Mouse (Mus musculus) kidney, embryonic 15.5 days (tissue): Measurements from ENCODE around the gene Paics. TPM values are rescaled to one million over a fixed set of nuclear protein-coding genes. Genes with fewer than 3 reads are reported as not detected.
A peak's percentile ranks its signal among the peaks of the same experiment; 100 is the strongest.
"Not testable (repeated sequence)": the region's sequence is repeated elsewhere in the genome, so short reads cannot be mapped to it uniquely, and the experiment has no call there.

ENCODE experiments used
- ATAC-seq: fragments of 200-750 bp; cut with Nextera tagmentation; replicated peaks from 2 replicates; pipeline ENCODE4 v1.8.0; 2017; ENCODE audit warnings: moderate TSS enrichment; ENCODE audit not compliant: low FRiP score
- H3K27ac ChIP-seq: fragments of 300-500 bp; sonication (generic); 2 replicates; pipeline ENCODE4 v1.5.1; 2015; ENCODE audit warnings: mild to moderate bottlenecking, inconsistent platforms
- H3K27me3 ChIP-seq: fragments of 300-500 bp; sonication (generic); 2 replicates; pipeline ENCODE4 v1.6.1; 2015; ENCODE audit warnings: inconsistent platforms
- H3K36me3 ChIP-seq: fragments of 300-500 bp; sonication (generic); 2 replicates; pipeline ENCODE4 v1.6.1; 2015; ENCODE audit warnings: inconsistent platforms
- H3K4me1 ChIP-seq: fragments of 300-500 bp; sonication (generic); 2 replicates; pipeline ENCODE4 v1.6.1; 2015; ENCODE audit warnings: inconsistent platforms
- H3K4me2 ChIP-seq: fragments of 300-500 bp; sonication (generic); 2 replicates; pipeline ENCODE4 v1.6.1; 2015; ENCODE audit warnings: moderate library complexity, mild to moderate bottlenecking, inconsistent platforms
- H3K4me3 ChIP-seq: fragments of 300-500 bp; sonication (generic); replicated peaks from 2 replicates; pipeline ENCODE4 v1.5.1; 2015; ENCODE audit warnings: mild to moderate bottlenecking, inconsistent platforms
- H3K9ac ChIP-seq: fragments of 300-500 bp; sonication (generic); 2 replicates; pipeline ENCODE4 v1.6.1; 2015; ENCODE audit warnings: mild to moderate bottlenecking, inconsistent platforms
- H3K9me3 ChIP-seq: fragments of 300-500 bp; sonication (generic); replicated peaks from 2 replicates; pipeline ENCODE4 v1.6.1; 2016; ENCODE audit warnings: inconsistent platforms
- WGBS: fragments of 180-500 bp; shearing (Covaris S2); methylation state at CpG from one replicate; pipeline ENCODE4 v1.1.7; 2015; ENCODE audit warnings: mixed read lengths; 5-methylcytosine and 5-hydroxymethylcytosine counted together
- polyA plus RNA-seq: library from polyadenylated mRNA; unstranded; fragments of >200 nt; fragmentation: Nextera tagmentation; extraction: Ambion mirVana; gene quantifications from 2 replicates; pipeline ENCODE4 v1.2.1, GENCODE M21; 2015

The Paics gene
- polyA plus RNA-seq, 1 experiment from 2014 or later = 316 TPM

DNA sequence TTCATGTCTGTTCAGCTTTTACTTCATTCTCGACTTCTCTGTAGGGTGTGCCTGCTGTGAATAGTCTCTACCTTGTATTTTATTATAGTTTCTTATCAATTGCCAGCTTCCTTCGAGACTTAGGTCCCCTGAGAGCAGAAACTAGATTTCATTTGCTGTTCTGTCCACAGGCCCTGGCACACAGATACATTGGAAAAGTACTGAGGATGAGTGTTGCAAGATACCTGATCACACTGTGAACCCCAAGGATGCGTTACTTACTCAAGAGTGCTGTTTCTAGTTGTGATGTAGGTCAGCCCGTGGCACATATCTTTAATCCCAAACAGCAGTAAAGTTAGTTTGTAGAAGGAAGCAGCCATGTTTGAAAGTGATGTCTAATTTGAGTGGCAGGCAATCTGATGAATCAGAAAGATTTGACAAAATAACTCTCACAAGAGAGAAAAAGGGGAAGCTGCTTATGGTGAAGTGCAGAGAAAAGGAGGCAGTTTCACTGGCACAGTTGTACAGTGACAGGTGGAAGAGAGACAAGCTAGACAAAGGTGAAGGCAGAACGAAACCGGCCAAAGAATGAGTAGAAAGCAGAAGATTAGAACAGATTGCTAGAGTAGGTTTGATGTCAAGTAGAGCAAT lies 3.3 kb downstream of the Paics start:
- H3K27me3 ChIP-seq = no peaks in the 10 kb centered on the region
- H3K27ac ChIP-seq = no peak overlapping the region
- WGBS = 82% methylated on average over 6 of the region's 6 CpGs
- H3K4me3 ChIP-seq = no peak overlapping the region
- no peak for ATAC-seq
- no peak overlapping the region for H3K4me2 ChIP-seq
- H3K36me3 ChIP-seq = peaks cover 47% of the 10 kb centered on the region
- no peak overlapping the region for H3K9ac ChIP-seq
- H3K9me3 ChIP-seq = no peaks in the 10 kb centered on the region
- H3K4me1 ChIP-seq = peaks cover 22% of the 10 kb centered on the region

DNA sequence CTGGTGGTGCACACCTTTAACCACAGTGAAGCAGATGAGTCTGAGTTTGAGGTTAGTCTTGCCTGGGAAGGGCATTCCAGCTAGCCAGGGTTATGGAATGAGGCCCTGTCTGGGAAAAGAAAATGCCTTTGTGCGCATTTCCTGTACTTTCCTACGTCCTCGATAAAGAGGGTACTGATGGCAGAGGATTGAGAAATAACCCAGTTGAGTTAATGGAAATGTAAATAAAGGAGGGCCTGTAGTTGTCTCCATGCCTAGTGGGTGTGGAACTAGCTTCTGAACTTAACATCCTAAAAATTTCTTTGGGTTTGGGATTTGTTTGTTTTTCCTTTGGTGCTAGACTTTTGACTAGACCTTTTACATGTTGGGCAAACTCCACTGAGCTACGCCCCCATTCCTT lies 4.4 kb downstream of the Paics start:
- Histone ChIP-seq H3K4me2 (no peak overlapping the region), H3K9ac (no peak overlapping the region), H3K4me1 (peaks cover 15% of the 10 kb centered on the region), H3K9me3 (no peaks in the 10 kb centered on the region), H3K4me3 (no peak overlapping the region), H3K27me3 (no peaks in the 10 kb centered on the region), H3K36me3 (peaks cover 58% of the 10 kb centered on the region), H3K27ac (no peak overlapping the region)
- WGBS = 75% methylated on average over 4 of the region's 4 CpGs
- ATAC-seq = no peak

DNA sequence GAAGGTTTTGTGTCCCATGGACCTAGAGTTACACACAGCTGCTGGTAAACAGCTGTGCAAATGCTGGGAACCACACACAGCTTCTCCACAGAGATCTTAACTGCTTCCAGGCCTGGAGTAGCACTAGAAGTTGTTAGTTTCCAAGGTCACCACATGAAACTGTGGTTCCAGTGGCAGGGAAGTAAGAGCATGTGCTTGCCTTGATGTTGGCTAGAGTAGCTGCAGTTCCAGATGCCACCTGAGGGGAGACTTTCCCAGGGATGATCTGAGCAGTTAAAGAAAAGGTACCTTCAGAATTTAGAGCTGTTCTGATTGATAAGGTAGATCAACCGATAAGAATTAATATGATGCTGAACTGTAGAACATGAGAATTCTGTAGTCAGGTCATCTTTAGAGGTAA lies 6.8 kb downstream of the Paics start:
- WGBS = 98% methylated on average over 1 of the region's 1 CpGs
- H3K4me3 ChIP-seq = no peak overlapping the region
- no peak overlapping the region for H3K9ac ChIP-seq
- H3K4me1 ChIP-seq = peaks cover 11% of the 10 kb centered on the region
- ATAC-seq = no peak
- H3K27me3 ChIP-seq = no peaks in the 10 kb centered on the region
- no peak overlapping the region for H3K4me2 ChIP-seq
- H3K36me3 ChIP-seq = peaks cover 82% of the 10 kb centered on the region
- H3K9me3 ChIP-seq = no peaks in the 10 kb centered on the region
- H3K27ac ChIP-seq = no peak overlapping the region

DNA sequence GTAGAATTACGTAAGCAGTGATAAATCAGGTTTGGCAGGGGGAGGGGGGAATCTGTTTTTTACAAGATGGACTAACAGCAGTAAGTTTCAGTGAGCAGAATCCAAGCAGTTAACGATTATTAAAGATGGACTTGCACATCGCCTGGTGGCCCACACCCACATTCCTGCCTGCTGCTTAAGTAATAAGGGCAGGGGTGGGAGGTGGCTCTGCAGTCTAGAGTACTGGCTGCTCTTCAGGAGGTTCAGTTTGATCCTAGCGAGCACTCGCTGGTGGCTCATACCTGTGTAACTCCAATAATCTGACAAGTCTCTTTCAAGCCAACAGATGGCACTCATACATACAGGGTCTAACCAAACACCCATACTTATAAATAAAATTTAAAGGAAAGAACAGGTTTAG lies 8.5 kb downstream of the Paics start:
- Histone ChIP-seq H3K4me3 (no peak overlapping the region), H3K9me3 (no peaks in the 10 kb centered on the region), H3K4me2 (no peak overlapping the region), H3K27ac (no peak overlapping the region), H3K4me1 (peaks cover 2% of the 10 kb centered on the region; the same call in 1 of the 2 replicates), H3K36me3 (peaks cover 97% of the 10 kb centered on the region), H3K9ac (no peak overlapping the region), H3K27me3 (no peaks in the 10 kb centered on the region)
- no peak for ATAC-seq
- 80% methylated on average over 5 of the region's 5 CpGs for WGBS

DNA sequence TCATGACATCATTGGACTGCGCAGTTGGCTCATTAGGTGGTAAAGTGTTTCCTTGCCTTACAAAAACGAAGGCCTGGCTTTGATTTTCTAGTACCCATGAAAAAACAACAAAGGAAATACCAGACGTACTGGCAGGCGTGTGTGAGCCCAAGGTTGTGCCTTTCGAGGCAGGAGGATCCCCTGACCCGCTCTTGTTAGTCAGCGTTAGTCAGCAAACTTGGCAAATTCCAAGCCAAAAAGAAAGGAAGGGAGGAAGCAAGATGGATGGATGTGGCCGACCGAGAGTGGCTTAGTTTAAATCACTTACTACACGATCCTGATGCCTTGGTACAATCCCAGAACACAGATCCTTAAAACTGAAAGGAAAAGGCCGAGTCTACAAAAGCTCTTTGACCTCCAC lies 11.4 kb downstream of the Paics start:
- Histone ChIP-seq H3K27me3 (no peaks in the 10 kb centered on the region), H3K4me2 (no peak overlapping the region), H3K9ac (no peak overlapping the region), H3K27ac (no peak overlapping the region), H3K4me3 (no peak overlapping the region), H3K36me3 (peaks cover 95% of the 10 kb centered on the region), H3K9me3 (no peaks in the 10 kb centered on the region), H3K4me1 (no peaks in the 10 kb centered on the region)
- WGBS = 79% methylated on average over 11 of the region's 11 CpGs
- ATAC-seq = no peak

DNA sequence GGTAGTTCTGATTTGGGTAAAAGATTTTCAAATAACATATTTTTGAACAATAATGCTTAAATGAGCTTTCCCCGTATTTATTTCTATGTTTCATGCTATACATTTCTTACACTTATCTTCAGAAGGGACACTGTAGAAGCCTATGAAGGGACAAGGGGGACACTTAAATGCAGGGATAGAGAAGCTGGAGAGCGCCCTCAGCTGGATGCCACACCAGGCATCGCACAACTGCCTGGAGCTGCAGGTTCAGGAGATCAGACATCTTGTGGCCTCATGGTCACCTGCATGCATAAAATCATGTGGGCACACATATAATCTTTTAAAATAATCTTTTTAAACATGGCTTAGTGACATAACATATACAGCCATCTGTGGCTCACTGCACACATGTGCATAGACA lies 13.5 kb downstream of the Paics start:
- no peak overlapping the region for H3K27ac ChIP-seq
- no peak overlapping the region for H3K9ac ChIP-seq
- H3K4me1 ChIP-seq = no peaks in the 10 kb centered on the region
- no peak overlapping the region for H3K4me2 ChIP-seq
- no peaks in the 10 kb centered on the region for H3K9me3 ChIP-seq
- H3K27me3 ChIP-seq = no peaks in the 10 kb centered on the region
- H3K4me3 ChIP-seq = no peak overlapping the region
- WGBS = 93% methylated on average over 3 of the region's 3 CpGs
- H3K36me3 ChIP-seq = peaks cover 97% of the 10 kb centered on the region
- ATAC-seq = no peak

DNA sequence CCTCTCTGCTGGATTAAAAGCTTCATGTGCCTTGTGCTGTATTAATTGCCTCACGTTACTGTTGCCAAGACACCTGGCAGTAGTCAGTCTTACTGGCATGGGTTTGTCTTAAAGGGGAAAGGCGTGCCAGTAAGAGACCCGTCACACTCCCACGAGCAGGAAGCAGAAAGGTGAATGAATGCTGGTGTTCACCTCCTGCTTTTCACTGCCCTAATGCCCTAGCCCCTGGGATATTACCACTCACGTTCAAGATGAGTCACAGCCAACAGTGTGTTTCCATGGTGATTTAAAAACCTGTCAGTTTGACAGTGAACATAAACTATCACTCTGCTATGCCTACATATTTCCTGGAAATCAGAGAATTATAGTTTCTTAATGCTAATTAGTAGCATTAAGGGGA lies 18.1 kb downstream of the Paics start:
- no peak for ATAC-seq
- Histone ChIP-seq H3K4me3 (no peak overlapping the region), H3K36me3 (peaks cover 69% of the 10 kb centered on the region), H3K27me3 (no peaks in the 10 kb centered on the region), H3K4me2 (no peak overlapping the region), H3K9ac (no peak overlapping the region), H3K9me3 (no peaks in the 10 kb centered on the region), H3K4me1 (peaks cover 8% of the 10 kb centered on the region), H3K27ac (no peak overlapping the region)
- 65% methylated on average over 5 of the region's 5 CpGs for WGBS

DNA sequence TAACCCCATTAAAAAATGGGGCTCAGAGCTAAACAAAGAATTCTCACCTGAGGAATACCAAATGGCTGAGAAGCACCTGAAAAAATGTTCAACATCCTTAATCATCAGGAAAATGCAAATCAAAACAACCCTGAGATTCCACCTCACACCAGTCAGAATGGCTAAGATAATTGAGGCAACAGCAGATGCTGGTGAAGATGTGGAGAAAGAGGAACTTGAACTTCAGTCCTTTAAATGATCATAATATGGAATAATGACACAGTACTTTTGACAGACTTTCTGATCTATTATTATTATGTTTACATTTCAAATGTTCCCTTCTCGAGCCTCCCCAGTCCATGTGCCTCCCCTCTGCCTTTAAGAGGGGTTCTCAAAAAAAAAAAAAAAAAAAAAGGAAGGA lies 20.0 kb downstream of the Paics start:
- H3K4me2 ChIP-seq, H3K9me3 ChIP-seq, H3K27me3 ChIP-seq, H3K9ac ChIP-seq, ATAC-seq, H3K27ac ChIP-seq, H3K4me3 ChIP-seq: not testable (repeated sequence)
- H3K4me1 ChIP-seq = peaks cover 13% of the 10 kb centered on the region
- peaks cover 51% of the 10 kb centered on the region for H3K36me3 ChIP-seq
- 86% methylated on average over 1 of the region's 1 CpGs for WGBS

DNA sequence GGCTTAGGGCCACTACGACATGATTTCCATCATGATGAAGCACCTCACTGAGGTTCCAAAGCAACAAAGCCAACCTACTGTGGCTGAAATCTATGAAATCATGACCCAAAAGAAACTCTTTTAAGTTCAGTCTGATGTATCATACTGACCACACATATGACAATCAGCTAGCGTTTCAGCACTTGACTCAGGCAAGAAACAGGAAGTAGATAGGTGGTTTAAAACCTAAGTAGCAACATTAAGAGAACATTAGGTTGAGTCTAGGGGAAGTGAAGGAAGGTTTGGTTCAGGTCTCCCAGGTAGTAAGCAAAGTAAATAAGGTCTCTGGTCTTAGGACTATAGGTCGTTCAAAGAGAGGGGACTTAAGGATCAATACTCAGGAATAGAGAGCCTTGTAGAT lies 22.4 kb downstream of the Paics start:
- Histone ChIP-seq H3K9me3 (no peaks in the 10 kb centered on the region), H3K9ac (no peak overlapping the region), H3K4me2 (peak overlapping the region; percentile 68), H3K4me3 (peak overlapping the region; percentile 99), H3K4me1 (peaks cover 13% of the 10 kb centered on the region), H3K27ac (no peak overlapping the region), H3K36me3 (peaks cover 47% of the 10 kb centered on the region), H3K27me3 (no peaks in the 10 kb centered on the region)
- 74% methylated on average over 3 of the region's 3 CpGs for WGBS
- ATAC-seq = no peak

DNA sequence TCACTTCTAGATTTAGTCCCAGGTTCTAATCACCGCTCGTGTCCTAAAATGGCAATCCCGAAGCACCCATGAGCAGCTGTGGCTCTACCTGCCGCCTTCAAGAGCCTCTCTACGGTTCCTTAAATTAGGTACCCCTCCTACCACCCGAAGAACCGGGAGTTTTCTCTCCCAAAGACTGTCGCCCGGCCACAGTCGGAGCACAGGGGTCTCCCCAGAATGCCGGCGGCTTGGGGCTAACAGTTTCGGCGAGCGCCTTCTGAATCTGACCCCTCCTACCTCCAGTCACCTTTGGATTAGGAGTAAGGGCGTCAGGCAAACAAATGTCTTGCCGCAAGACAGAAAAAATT lies 23.1 kb downstream of the Paics start:
- peak; percentile 62 for ATAC-seq
- H3K9me3 ChIP-seq = no peaks in the 10 kb centered on the region
- no peaks in the 10 kb centered on the region for H3K27me3 ChIP-seq
- H3K27ac ChIP-seq = 0 out of 2 replicates have a peak overlapping the region, but pooled peaks have one; percentile 32
- peak overlapping the region; percentile 99 for H3K4me3 ChIP-seq
- H3K4me1 ChIP-seq = peaks cover 13% of the 10 kb centered on the region
- H3K9ac ChIP-seq = peak overlapping the region; percentile 88
- peaks cover 46% of the 10 kb centered on the region for H3K36me3 ChIP-seq
- WGBS = 3% methylated on average over 17 of the region's 17 CpGs
- peak overlapping the region; percentile 68 for H3K4me2 ChIP-seq

DNA sequence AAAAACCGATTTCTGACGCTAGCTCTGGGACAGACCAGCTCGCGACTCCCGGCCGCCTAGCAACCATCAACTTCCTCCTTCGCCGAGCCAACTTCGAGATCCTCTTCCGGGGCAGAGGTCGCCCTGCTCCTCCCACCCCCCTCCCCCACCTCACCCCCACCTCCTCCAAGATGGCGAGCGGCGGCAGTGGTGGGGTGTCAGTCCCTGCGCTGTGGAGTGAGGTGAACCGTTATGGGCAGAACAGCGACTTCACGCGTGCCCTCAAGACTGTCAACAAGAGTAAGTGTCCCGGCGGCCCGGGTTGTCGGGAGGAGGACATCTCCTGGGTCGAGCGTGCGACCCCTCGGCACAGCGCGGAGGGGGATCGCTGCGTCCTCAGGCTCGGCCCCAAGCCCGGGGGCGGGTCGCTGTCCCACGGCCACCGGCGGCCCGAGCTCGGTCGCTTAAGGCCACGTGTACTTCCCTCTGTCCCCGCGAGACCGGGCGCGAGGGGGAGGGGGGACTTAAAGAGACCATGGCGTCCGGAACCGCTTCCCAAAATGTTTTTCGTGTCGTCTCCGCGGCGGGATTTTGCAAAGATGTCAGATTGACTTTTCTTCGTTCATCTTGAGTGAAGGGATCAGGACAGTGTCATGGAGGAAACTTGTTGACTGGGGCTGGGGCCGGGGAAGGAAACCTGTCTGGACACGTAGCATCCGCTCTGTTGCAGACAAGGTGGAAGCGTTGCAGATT lies 23.6 kb downstream of the Paics start, which contains the start of gene Srp72:
Srp72 (plus strand) TSS at position 130 of the 732 bp plus-strand sequence.
- H3K4me3 ChIP-seq = peak within 1 kb of the TSS; percentile 99
- no peaks in the 10 kb centered on the region for H3K9me3 ChIP-seq
- H3K9ac ChIP-seq = peak within 1 kb of the TSS; percentile 88
- H3K27me3 ChIP-seq = no peaks in the 10 kb centered on the region
- WGBS = under 1% methylated on average over 60 of the region's 60 CpGs
- peak within 1 kb of the TSS; percentile 68 for H3K4me2 ChIP-seq
- peak within 1 kb of the TSS; percentile 92 for H3K27ac ChIP-seq
- H3K36me3 ChIP-seq = peaks cover 46% of the 10 kb centered on the region
- ATAC-seq = peak; percentile 93
- H3K4me1 ChIP-seq = peaks cover 13% of the 10 kb centered on the region

DNA sequence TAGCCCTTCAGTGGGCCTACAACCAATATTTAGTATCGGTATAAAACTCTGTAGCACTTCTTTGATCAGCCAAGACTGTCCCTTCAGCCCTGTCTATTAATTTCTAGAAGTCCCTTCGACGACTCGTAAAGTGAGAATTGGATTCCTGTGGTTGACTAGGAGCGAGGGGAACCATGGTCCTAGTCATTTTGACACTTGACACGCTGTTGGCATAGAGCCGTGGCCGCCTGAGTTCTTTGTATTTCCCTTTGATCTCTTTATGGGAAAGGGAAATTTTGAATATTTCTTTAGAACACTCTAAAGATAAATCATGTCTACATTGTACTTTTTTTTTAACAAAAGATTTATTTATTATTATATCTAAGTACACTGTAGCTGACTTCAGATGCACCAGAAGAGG lies 24.6 kb downstream of the Paics start:
- ATAC-seq = no peak
- Histone ChIP-seq H3K9me3 (no peaks in the 10 kb centered on the region), H3K4me2 (peak overlapping the region; percentile 68), H3K27me3 (no peaks in the 10 kb centered on the region), H3K9ac (peak overlapping the region; percentile 88; the same call in 1 of the 2 replicates), H3K4me1 (peaks cover 13% of the 10 kb centered on the region), H3K4me3 (peak overlapping the region; percentile 99), H3K27ac (no peak overlapping the region), H3K36me3 (peaks cover 46% of the 10 kb centered on the region)
- WGBS = 77% methylated on average over 8 of the region's 8 CpGs
